8 mouse cellular contexts compared by ENCODE assay signal in the genomic region with DNA sequence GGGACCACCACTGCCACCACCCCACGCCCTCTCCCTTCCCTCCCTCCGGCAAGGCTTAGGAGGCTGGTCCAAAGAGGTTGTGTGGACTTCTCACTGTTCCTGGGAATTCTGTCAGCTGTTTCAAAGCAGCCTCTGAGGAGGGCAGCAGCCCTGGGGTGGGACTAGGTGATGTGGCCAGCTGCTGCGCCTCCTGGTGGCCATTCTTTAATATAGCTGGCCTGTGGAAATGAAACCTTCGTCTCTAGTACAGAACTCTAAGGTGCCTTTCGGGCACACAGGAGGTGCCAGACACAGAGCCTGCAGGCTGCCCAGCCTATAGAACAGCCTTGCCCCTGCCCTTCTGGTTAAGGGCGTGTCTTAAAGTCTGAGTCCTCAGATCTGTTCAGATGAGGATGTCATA. TPM values are rescaled to one million over a fixed set of nuclear protein-coding genes. Genes with fewer than 3 reads are reported as not detected.
DNase-seq lines count a peak whose midpoint lies in the region; ATAC-seq and TF ChIP-seq lines count a peak whose summit lies in the region.

No protein-coding gene starts in this region.

- H3K4me2 ChIP-seq in intestine, embryonic 15.5 days (replicated peaks) = no peak overlapping the region
- no peak overlapping the region for H3K4me2 ChIP-seq in lung, embryonic 16.5 days (ENCODE audit: low read depth, low read length)

- H3K27me3 ChIP-seq in G1E (ENCODE audit: insufficient read depth, low read length) = peaks cover 8% of the 10 kb centered on the region; the same call in 1 of the 2 replicates
- no peaks in the 10 kb centered on the region for H3K27me3 ChIP-seq in intestine, embryonic 15.5 days (replicated peaks)
- H3K27me3 ChIP-seq in lung, embryonic 16.5 days (ENCODE audit: control insufficient read depth, insufficient read depth, low read depth, low read length) = no peaks in the 10 kb centered on the region

- H3K36me3 ChIP-seq in G1E (replicated peaks) = peaks cover 15% of the 10 kb centered on the region
- H3K36me3 ChIP-seq in intestine, embryonic 15.5 days = no peaks in the 10 kb centered on the region
- 0 out of 2 replicates have a peak, but pooled peaks cover 2% of the 10 kb centered on the region for H3K36me3 ChIP-seq in lung, embryonic 16.5 days (ENCODE audit: control insufficient read depth, insufficient read depth, low read length)

- TF ChIP-seq CTCF in G1E (IDR thresholded peaks at IDR 0.05; ENCODE audit: low read depth, low read length) = peak; percentile 67

- no peaks in the 10 kb centered on the region for H3K9me3 ChIP-seq in G1E (replicated peaks)
- no peaks in the 10 kb centered on the region for H3K9me3 ChIP-seq in intestine, embryonic 15.5 days
- no peaks in the 10 kb centered on the region for H3K9me3 ChIP-seq in lung, embryonic 16.5 days (ENCODE audit: control insufficient read depth, low read length)

- no peak overlapping the region for H3K9ac ChIP-seq in intestine, embryonic 15.5 days
- no peak overlapping the region for H3K9ac ChIP-seq in lung, embryonic 16.5 days (ENCODE audit: low read length)

- no peak overlapping the region for H3K4me3 ChIP-seq in G1E (ENCODE audit: low read depth, low read length)
- H3K4me3 ChIP-seq in intestine, embryonic 15.5 days (replicated peaks) = no peak overlapping the region
- H3K4me3 ChIP-seq in lung, embryonic 16.5 days (ENCODE audit: low read length) = no peak overlapping the region

- ATAC-seq in CD4-positive, CD25-positive, alpha-beta regulatory T cell, adult 4 months = no peak
- no peak; the same call in 1 of the 2 replicates for ATAC-seq in G1E (ENCODE audit: extremely low read depth, insufficient number of reproducible peaks, low FRiP score, poor library complexity, severe bottlenecking)
- ATAC-seq in intestine, embryonic 15.5 days = peak; percentile 75
- peak; percentile 65 for ATAC-seq in lung, embryonic 16.5 days (ENCODE audit: low read depth)

- H3K27ac ChIP-seq in intestine, embryonic 15.5 days = no peak overlapping the region
- no peak overlapping the region for H3K27ac ChIP-seq in lung, embryonic 16.5 days (ENCODE audit: low read length)

- WGBS in intestine, embryonic 15.5 days = 15% methylated on average over 6 of the region's 6 CpGs
- WGBS in lung, embryonic 16.5 days = 25% methylated on average over 6 of the region's 6 CpGs

- DNase-seq in CD4-positive, CD25-positive, alpha-beta regulatory T cell, adult 2 months (ENCODE audit: low read depth, low spot score) = peak; percentile 81
- peak; percentile 33 for DNase-seq in G1E (ENCODE audit: low spot score)
- peak; percentile 31 to 46 for DNase-seq in cerebellum, postnatal 36 days
- peak; percentile 68 for DNase-seq in gastrocnemius, postnatal 10 days
- peak; percentile 86 for DNase-seq in retina, embryonic 14.5 days (ENCODE audit: low spot score)

- peaks cover 6% of the 10 kb centered on the region; the same call in 1 of the 2 replicates for H3K4me1 ChIP-seq in G1E (ENCODE audit: insufficient read depth, low read depth, low read length)
- H3K4me1 ChIP-seq in intestine, embryonic 15.5 days (replicated peaks) = peaks cover 7% of the 10 kb centered on the region; the same call in 1 of the 2 replicates
- peaks cover 15% of the 10 kb centered on the region for H3K4me1 ChIP-seq in lung, embryonic 16.5 days (replicated peaks; ENCODE audit: control insufficient read depth, insufficient read depth, low read length)

RNA-seq across cellular contexts. Expression of a gene that starts 25.7 kb away (rescaled TPM):
- 10 to 100 TPM; 17.6 to 32.9 TPM for polyA plus RNA-seq in CD4-positive, CD25-positive, alpha-beta regulatory T cell, adult 4 months (2017; shearing (Covaris generic))
- 4.1 and 4.7 TPM in 2 replicates for total RNA-seq in G1E (2014; fragmentation: Nextera tagmentation)
- total RNA-seq in G1E (2017) = 3.0 and 3.6 TPM in 2 replicates
- 3.3 and 4.8 TPM in 2 replicates for polyA plus RNA-seq in G1E (2012)
- total RNA-seq in gastrocnemius, postnatal 10 days (2021) = 1 to 10 TPM; 4.7 to 5.5 TPM
- 14.5 and 14.7 TPM in 2 replicates for polyA plus RNA-seq in intestine, embryonic 15.5 days (2015; fragmentation: Nextera tagmentation; extraction: Ambion mirVana)
- polyA plus RNA-seq in lung, embryonic 16.5 days (2015; fragmentation: Nextera tagmentation; extraction: Ambion mirVana) = 9.2 and 10.0 TPM in 2 replicates

RNA-seq across cellular contexts. Expression of a gene that starts 30.6 kb away (rescaled TPM):
- 10 to 100 TPM; 50.7 to 52.2 TPM for polyA plus RNA-seq in CD4-positive, CD25-positive, alpha-beta regulatory T cell, adult 4 months (2017; shearing (Covaris generic))
- total RNA-seq in G1E (2014; fragmentation: Nextera tagmentation) (12.9 and 19.0 TPM in 2 replicates), G1E (2017) (39.7 and 52.8 TPM in 2 replicates)
- 7.1 and 9.7 TPM in 2 replicates for polyA plus RNA-seq in G1E (2012)
- total RNA-seq in gastrocnemius, postnatal 10 days (2021) = 10 to 100 TPM; 80.2 to 85.8 TPM
- 141 and 147 TPM in 2 replicates for polyA plus RNA-seq in intestine, embryonic 15.5 days (2015; fragmentation: Nextera tagmentation; extraction: Ambion mirVana)
- polyA plus RNA-seq in lung, embryonic 16.5 days (2015; fragmentation: Nextera tagmentation; extraction: Ambion mirVana) = 94.0 and 104 TPM in 2 replicates

RNA-seq across cellular contexts. Expression of a gene that starts 37.0 kb away (rescaled TPM):
- polyA plus RNA-seq in CD4-positive, CD25-positive, alpha-beta regulatory T cell, adult 4 months (2017; shearing (Covaris generic)) = 1 to 10 TPM; 1.3 to 2.0 TPM
- total RNA-seq in G1E (2014; fragmentation: Nextera tagmentation) (not detected in 2 replicates), G1E (2017) (under 0.01 and 0.52 TPM in 2 replicates)
- not detected in 2 replicates for polyA plus RNA-seq in G1E (2012)
- under 1 TPM; 0.61 to 0.99 TPM for total RNA-seq in gastrocnemius, postnatal 10 days (2021)
- polyA plus RNA-seq in intestine, embryonic 15.5 days (2015; fragmentation: Nextera tagmentation; extraction: Ambion mirVana) = 6.1 and 7.0 TPM in 2 replicates
- 0.36 and 0.50 TPM in 2 replicates for polyA plus RNA-seq in lung, embryonic 16.5 days (2015; fragmentation: Nextera tagmentation; extraction: Ambion mirVana)

RNA-seq across cellular contexts. Expression of a gene that starts 37.7 kb away (rescaled TPM):
- not detected for polyA plus RNA-seq in CD4-positive, CD25-positive, alpha-beta regulatory T cell, adult 4 months (2017; shearing (Covaris generic))
- total RNA-seq in G1E (2014; fragmentation: Nextera tagmentation) (not detected in 2 replicates), G1E (2017) (not detected in 2 replicates)
- not detected in 2 replicates for polyA plus RNA-seq in G1E (2012)
- total RNA-seq in gastrocnemius, postnatal 10 days (2021) = under 1 TPM in 1 of 2 experiments, not detected in 1; 0.81 TPM
- not detected in 2 replicates for polyA plus RNA-seq in intestine, embryonic 15.5 days (2015; fragmentation: Nextera tagmentation; extraction: Ambion mirVana)
- polyA plus RNA-seq in lung, embryonic 16.5 days (2015; fragmentation: Nextera tagmentation; extraction: Ambion mirVana) = 0.34 TPM in 1 of 2 replicates, not detected in the other

RNA-seq across cellular contexts. Expression of a gene that starts 39.4 kb away (rescaled TPM):
- polyA plus RNA-seq in CD4-positive, CD25-positive, alpha-beta regulatory T cell, adult 4 months (2017; shearing (Covaris generic)) = 100 to 1,000 TPM; 104 to 128 TPM
- 267 and 339 TPM in 2 replicates for total RNA-seq in G1E (2014; fragmentation: Nextera tagmentation)
- 109 and 135 TPM in 2 replicates for total RNA-seq in G1E (2017)
- 22.6 and 33.2 TPM in 2 replicates for polyA plus RNA-seq in G1E (2012)
- 10 to 100 TPM; 36.5 to 57.9 TPM for total RNA-seq in gastrocnemius, postnatal 10 days (2021)
- 57.9 and 62.6 TPM in 2 replicates for polyA plus RNA-seq in intestine, embryonic 15.5 days (2015; fragmentation: Nextera tagmentation; extraction: Ambion mirVana)
- polyA plus RNA-seq in lung, embryonic 16.5 days (2015; fragmentation: Nextera tagmentation; extraction: Ambion mirVana) = 61.9 and 69.5 TPM in 2 replicates

Comparison
In these comparisons a context has a peak if more than half of its experiments do, and no peak if none do; other contexts are left out.
1. DNase-seq: peak in every context shown above with its lines; median percentile 86 in retina, embryonic 14.5 days; 81 in CD4-positive, CD25-positive, alpha-beta regulatory T cell, adult 2 months; 68 in gastrocnemius, postnatal 10 days; 38 in cerebellum, postnatal 36 days; 33 in G1E.
2. ATAC-seq: peak in intestine, embryonic 15.5 days (single experiment) and lung, embryonic 16.5 days (single experiment); none in CD4-positive, CD25-positive, alpha-beta regulatory T cell, adult 4 months (single experiment) and G1E (single experiment).